Mouse (Mus musculus): ENCODE measurements at regions not wholly inside any gene's neighbourhood (a gene's known extent, or its start where the extent isn't known, plus 50 kb on each side); places are given as distances from the start of the nearest gene placed in this dataset.

GRCm38 (mm10) chr3:149338684-149339373 lies 348.5 kb upstream of the Adgrl2 start:
- Histone ChIP-seq H3K27ac (replicated peaks; ENCODE audit: insufficient read depth, low read depth, low read length) (no peak overlapping the region), H3K36me3 (ENCODE audit: control insufficient read depth, insufficient read depth, low read length) (no peaks in the 10 kb centered on the region), H3K4me3 (ENCODE audit: insufficient read depth, low read depth, low read length) (no peak overlapping the region), H3K79me2 (ENCODE audit: control insufficient read depth, insufficient read depth, low read length) (no peaks in the 10 kb centered on the region), H3K27me3 (ENCODE audit: control insufficient read depth, insufficient read depth, low read length) (no peaks in the 10 kb centered on the region), H3K4me1 (ENCODE audit: control insufficient read depth, insufficient read depth, low read length) (no peaks in the 10 kb centered on the region), H3K9ac (ENCODE audit: low read depth, low read length) (no peak overlapping the region)
- TF ChIP-seq CTCF (IDR thresholded peaks at IDR 0.05; ENCODE audit: low read depth, low read length): no peak
- no peak for TF ChIP-seq POLR2A (IDR thresholded peaks at IDR 0.05; ENCODE audit: extremely low read depth, insufficient read depth, low read length)
- WGBS: 90% methylated on average over 7 of the region's 7 CpGs
- no peak for DNase-seq (ENCODE audit: extremely low read depth, low read depth, low spot score)

GRCm38 (mm10) chr3:149335259-149335658 lies 344.9 kb upstream of the Adgrl2 start:
- H3K4me3 ChIP-seq (ENCODE audit: insufficient read depth, low read depth, low read length): no peak overlapping the region
- H3K27me3 ChIP-seq (ENCODE audit: control insufficient read depth, insufficient read depth, low read length): no peaks in the 10 kb centered on the region
- no peaks in the 10 kb centered on the region for H3K36me3 ChIP-seq (ENCODE audit: control insufficient read depth, insufficient read depth, low read length)
- no peak overlapping the region for H3K9ac ChIP-seq (ENCODE audit: low read depth, low read length)
- no peak overlapping the region for H3K27ac ChIP-seq (replicated peaks; ENCODE audit: insufficient read depth, low read depth, low read length)
- TF ChIP-seq CTCF (IDR thresholded peaks at IDR 0.05; ENCODE audit: low read depth, low read length): no peak
- no peak for TF ChIP-seq POLR2A (IDR thresholded peaks at IDR 0.05; ENCODE audit: extremely low read depth, insufficient read depth, low read length)
- no peaks in the 10 kb centered on the region for H3K79me2 ChIP-seq (ENCODE audit: control insufficient read depth, insufficient read depth, low read length)
- no peak for DNase-seq (ENCODE audit: extremely low read depth, low read depth, low spot score)
- H3K4me1 ChIP-seq (ENCODE audit: control insufficient read depth, insufficient read depth, low read length): peaks cover 1% of the 10 kb centered on the region; the same call in 1 of the 2 replicates
- WGBS: 76% methylated on average over 6 of the region's 6 CpGs

DNA sequence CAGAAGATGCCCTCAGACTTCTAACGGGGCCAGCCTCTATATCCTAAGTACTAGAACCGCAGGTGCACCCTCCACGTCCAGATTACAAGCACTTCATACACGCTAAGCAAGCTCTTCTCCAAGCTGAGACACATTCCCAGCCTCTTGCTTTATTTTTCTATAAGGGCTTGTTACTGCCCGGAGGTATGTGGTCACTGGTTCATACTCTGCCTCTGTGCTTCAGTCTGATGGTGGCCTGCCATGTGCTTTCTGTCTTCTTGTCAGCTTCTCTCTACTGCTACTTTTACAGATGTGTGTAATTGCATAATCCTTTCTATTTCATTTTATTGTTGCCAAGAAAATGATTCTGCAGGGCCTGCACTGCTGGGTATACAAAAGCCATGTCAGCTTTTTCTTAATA lies 343.3 kb upstream of the Adgrl2 start:
- TF ChIP-seq CTCF (IDR thresholded peaks at IDR 0.05; ENCODE audit: low read depth, low read length): no peak
- TF ChIP-seq POLR2A (IDR thresholded peaks at IDR 0.05; ENCODE audit: extremely low read depth, insufficient read depth, low read length): no peak

GRCm38 (mm10) chr3:149333131-149333530 lies 342.8 kb upstream of the Adgrl2 start:
- TF ChIP-seq POLR2A (IDR thresholded peaks at IDR 0.05; ENCODE audit: extremely low read depth, insufficient read depth, low read length) (no peak), CTCF (IDR thresholded peaks at IDR 0.05; ENCODE audit: low read depth, low read length) (no peak)
- no peaks in the 10 kb centered on the region for H3K27me3 ChIP-seq (ENCODE audit: control insufficient read depth, insufficient read depth, low read length)
- WGBS: 65% methylated on average over 10 of the region's 10 CpGs
- no peak overlapping the region for H3K27ac ChIP-seq (replicated peaks; ENCODE audit: insufficient read depth, low read depth, low read length)
- H3K9ac ChIP-seq (ENCODE audit: low read depth, low read length): no peak overlapping the region
- no peak for DNase-seq (ENCODE audit: extremely low read depth, low read depth, low spot score)
- no peak overlapping the region for H3K4me3 ChIP-seq (ENCODE audit: insufficient read depth, low read depth, low read length)
- no peaks in the 10 kb centered on the region for H3K36me3 ChIP-seq (ENCODE audit: control insufficient read depth, insufficient read depth, low read length)
- no peaks in the 10 kb centered on the region for H3K79me2 ChIP-seq (ENCODE audit: control insufficient read depth, insufficient read depth, low read length)
- H3K4me1 ChIP-seq (ENCODE audit: control insufficient read depth, insufficient read depth, low read length): peaks cover 1% of the 10 kb centered on the region; the same call in 1 of the 2 replicates

More for the DNA sequence above, 343.3 kb upstream of the Adgrl2 start:
- Histone ChIP-seq H3K4me1 (ENCODE audit: control insufficient read depth, insufficient read depth, low read length) (peaks cover 1% of the 10 kb centered on the region; the same call in 1 of the 2 replicates), H3K36me3 (ENCODE audit: control insufficient read depth, insufficient read depth, low read length) (no peaks in the 10 kb centered on the region), H3K9ac (ENCODE audit: low read depth, low read length) (no peak overlapping the region), H3K79me2 (ENCODE audit: control insufficient read depth, insufficient read depth, low read length) (no peaks in the 10 kb centered on the region), H3K27me3 (ENCODE audit: control insufficient read depth, insufficient read depth, low read length) (no peaks in the 10 kb centered on the region), H3K27ac (replicated peaks; ENCODE audit: insufficient read depth, low read depth, low read length) (no peak overlapping the region), H3K4me3 (ENCODE audit: insufficient read depth, low read depth, low read length) (no peak overlapping the region)
- WGBS: 92% methylated on average over 5 of the region's 5 CpGs
- no peak for DNase-seq (ENCODE audit: extremely low read depth, low read depth, low spot score)

DNA sequence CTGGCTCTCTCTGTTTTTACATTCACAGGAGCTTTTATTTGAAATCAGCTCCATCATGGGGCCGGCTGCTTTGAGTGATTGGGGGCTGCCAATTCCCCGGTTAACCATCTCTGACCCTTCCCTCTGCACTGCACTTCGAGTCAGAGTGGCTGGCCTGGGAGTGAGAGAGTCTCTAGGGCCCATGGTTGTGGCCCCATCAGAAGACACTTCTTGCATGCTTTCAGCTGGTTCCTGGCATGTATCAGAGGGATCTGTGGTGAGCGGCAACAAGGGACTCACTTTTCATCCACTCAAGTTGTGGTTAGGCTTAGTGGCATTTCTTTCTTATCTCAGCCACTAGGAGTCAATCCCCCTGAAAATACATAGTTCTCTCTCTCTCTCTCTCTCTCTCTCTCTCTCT lies 341.8 kb upstream of the Adgrl2 start:
- no peaks in the 10 kb centered on the region for H3K27me3 ChIP-seq (ENCODE audit: control insufficient read depth, insufficient read depth, low read length)
- no peak for DNase-seq (ENCODE audit: extremely low read depth, low read depth, low spot score)
- H3K27ac ChIP-seq (replicated peaks; ENCODE audit: insufficient read depth, low read depth, low read length): no peak overlapping the region
- 52% methylated on average over 4 of the region's 4 CpGs for WGBS
- TF ChIP-seq POLR2A (IDR thresholded peaks at IDR 0.05; ENCODE audit: extremely low read depth, insufficient read depth, low read length) (no peak), CTCF (IDR thresholded peaks at IDR 0.05; ENCODE audit: low read depth, low read length) (no peak)
- peaks cover 1% of the 10 kb centered on the region; the same call in 1 of the 2 replicates for H3K4me1 ChIP-seq (ENCODE audit: control insufficient read depth, insufficient read depth, low read length)
- no peak overlapping the region for H3K9ac ChIP-seq (ENCODE audit: low read depth, low read length)
- H3K79me2 ChIP-seq (ENCODE audit: control insufficient read depth, insufficient read depth, low read length): no peaks in the 10 kb centered on the region
- H3K4me3 ChIP-seq (ENCODE audit: insufficient read depth, low read depth, low read length): no peak overlapping the region
- H3K36me3 ChIP-seq (ENCODE audit: control insufficient read depth, insufficient read depth, low read length): no peaks in the 10 kb centered on the region

- H3K36me3 ChIP-seq (ENCODE audit: control insufficient read depth, insufficient read depth, low read length): no peaks in the 10 kb centered on the region
- TF ChIP-seq POLR2A (IDR thresholded peaks at IDR 0.05; ENCODE audit: extremely low read depth, insufficient read depth, low read length) (no peak), CTCF (IDR thresholded peaks at IDR 0.05; ENCODE audit: low read depth, low read length) (no peak)
- peak overlapping the region; percentile 62 for H3K27ac ChIP-seq (replicated peaks; ENCODE audit: insufficient read depth, low read depth, low read length)
- H3K4me3 ChIP-seq (ENCODE audit: insufficient read depth, low read depth, low read length): no peak overlapping the region
- no peak for DNase-seq (ENCODE audit: extremely low read depth, low read depth, low spot score)
- no peak overlapping the region for H3K9ac ChIP-seq (ENCODE audit: low read depth, low read length)
- H3K4me1 ChIP-seq (ENCODE audit: control insufficient read depth, insufficient read depth, low read length): peaks cover 3% of the 10 kb centered on the region; the same call in 1 of the 2 replicates
- H3K27me3 ChIP-seq (ENCODE audit: control insufficient read depth, insufficient read depth, low read length): no peaks in the 10 kb centered on the region
- no peaks in the 10 kb centered on the region for H3K79me2 ChIP-seq (ENCODE audit: control insufficient read depth, insufficient read depth, low read length)
- 72% methylated on average over 7 of the region's 7 CpGs for WGBS
Observed at GRCm38 (mm10) chr3:149331251-149331960, 341.1 kb upstream of the Adgrl2 start.
